Mouse (Mus musculus): Measurements from ENCODE around the gene Eif4g1.

DNA sequence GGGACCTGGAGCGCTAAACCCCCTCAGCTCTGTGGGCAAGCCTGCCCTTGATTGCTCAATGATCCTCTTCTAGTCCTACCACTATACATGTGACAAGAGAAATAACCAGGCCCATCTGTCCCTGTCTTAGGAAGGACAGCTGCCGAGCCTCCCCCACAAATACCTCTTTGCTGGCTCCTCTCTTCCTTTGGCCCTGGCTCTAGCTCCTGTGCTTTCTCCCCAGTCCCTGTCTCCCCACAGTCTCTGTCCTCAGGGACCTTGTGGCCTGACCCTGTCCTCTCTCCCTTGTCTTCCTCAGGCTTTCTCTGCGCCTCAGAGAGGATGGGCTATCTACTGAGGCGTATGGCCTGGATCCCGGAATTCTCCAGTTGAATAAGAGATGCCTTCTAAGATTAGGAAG is 63.6 kb downstream of the Eif4g1 start:
- TF ChIP-seq CTCF (IDR thresholded peaks at IDR 0.05; ENCODE audit: low read depth) (no peak), EP300 (IDR thresholded peaks at IDR 0.05; ENCODE audit: low read depth) (no peak)
